Mouse (Mus musculus): Measurements from ENCODE around the gene Pygb.

DNA sequence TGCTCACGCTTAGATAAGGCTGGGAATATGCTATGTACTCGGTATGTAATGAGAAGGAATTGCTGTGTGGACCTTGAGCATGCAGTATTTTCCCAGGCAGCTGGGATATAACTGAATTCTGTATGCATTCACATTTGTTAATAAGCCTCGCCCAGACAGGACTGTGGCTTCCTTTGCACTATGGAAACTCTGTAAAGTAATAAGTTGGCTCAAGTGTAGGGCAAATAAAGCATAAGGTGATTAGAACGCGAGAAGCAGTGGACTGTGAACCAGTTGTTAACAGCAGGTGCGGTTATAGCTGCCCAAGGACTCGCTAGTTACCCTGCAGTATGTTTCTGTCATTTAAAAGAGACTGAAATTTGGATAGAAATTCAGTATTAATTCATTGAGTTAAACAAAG is 11.5 kb downstream of the Pygb start:
- TF ChIP-seq CTCF (conservative IDR thresholded peaks at IDR 0.05; ENCODE audit: low read length) (no peak), NANOG (IDR thresholded peaks at IDR 0.05; ENCODE audit: borderline replicate concordance, low read length) (no peak), POU5F1 (IDR thresholded peaks at IDR 0.05; ENCODE audit: borderline replicate concordance, low read length) (no peak)
